Mouse (Mus musculus) heart, postnatal 0 days (tissue): ENCODE results near the gene Brd7. TPM values are rescaled to one million over a fixed set of nuclear protein-coding genes. Genes with fewer than 3 reads are reported as not detected.

ENCODE experiments used
- ATAC-seq: fragments of 200-750 bp; cut with Nextera tagmentation; 2 replicates; pipeline ENCODE4 v1.8.0; 2017; ENCODE audit warnings: low read depth, moderate number of reproducible peaks, moderate library complexity; ENCODE audit not compliant: insufficient read depth
- DNase-seq: peaks from one replicate; pipeline ENCODE4 v3.0.0-alpha.2; 2016; ENCODE audit warnings: low spot score
- H3K27ac ChIP-seq: fragments of 300-500 bp; sonication (generic); 2 replicates; pipeline ENCODE4 v1.5.1; 2014; ENCODE audit warnings: low read depth, mild to moderate bottlenecking
- H3K27me3 ChIP-seq: fragments of 300-500 bp; sonication (generic); 2 replicates; pipeline ENCODE4 v1.6.1; 2014; ENCODE audit warnings: low read length, mixed read lengths; ENCODE audit not compliant: control insufficient read depth, insufficient read depth
- H3K36me3 ChIP-seq: fragments of 300-500 bp; sonication (generic); replicated peaks from 2 replicates; pipeline ENCODE4 v1.6.1; 2014; ENCODE audit warnings: low read length, mixed read lengths; ENCODE audit not compliant: control insufficient read depth, insufficient read depth
- H3K4me1 ChIP-seq: fragments of 300-500 bp; sonication (generic); 2 replicates; pipeline ENCODE4 v1.6.1; 2014; ENCODE audit warnings: antibody characterized with exemption; ENCODE audit not compliant: control insufficient read depth, insufficient read depth
- H3K4me2 ChIP-seq: fragments of 300-500 bp; sonication (generic); 2 replicates; pipeline ENCODE4 v1.6.1; 2014; ENCODE audit warnings: low read depth, mild to moderate bottlenecking, low read length, moderate library complexity
- H3K4me3 ChIP-seq: fragments of 300-500 bp; sonication (generic); 2 replicates; pipeline ENCODE4 v1.5.1; 2014; ENCODE audit warnings: low read depth, low read length
- H3K9ac ChIP-seq: fragments of 300-500 bp; sonication (generic); replicated peaks from 2 replicates; pipeline ENCODE4 v1.6.1; 2014; ENCODE audit warnings: low read depth, low read length, mixed read lengths
- H3K9me3 ChIP-seq: fragments of 300-500 bp; sonication (generic); replicated peaks from 2 replicates; pipeline ENCODE4 v1.6.1; 2016; ENCODE audit warnings: low read length; ENCODE audit not compliant: control insufficient read depth
- CTCF ChIP-seq: IDR thresholded peaks from 2 replicates; pipeline ENCODE4 v1.5.1; 2016; ENCODE audit warnings: antibody characterized with exemption, control low read depth, low read depth
- EP300 ChIP-seq: IDR thresholded peaks from 2 replicates; pipeline ENCODE4 v1.6.1; 2016; ENCODE audit warnings: antibody characterized with exemption, low read depth
- WGBS: fragments of 180-500 bp; shearing (Covaris S2); extraction: QIAGEN DNeasy Blood & Tissue Kit; methylation state at CpG from one replicate; pipeline ENCODE4 v1.1.7; 2014; 5-methylcytosine and 5-hydroxymethylcytosine counted together
- polyA plus RNA-seq: library from polyadenylated mRNA; unstranded; fragments of >200 nt; fragmentation: Nextera tagmentation; extraction: Ambion mirVana; gene quantifications from 2 replicates; pipeline ENCODE4 v1.2.1, GENCODE M21; 2015
- total RNA-seq: library from RNA; depleted of rRNA; stranded (reverse); fragments of >200 nt; gene quantifications from 2 replicates; pipeline ENCODE4 v1.2.3, GENCODE M21; 2014; ENCODE audit warnings: low replicate concordance

Gene Brd7
- total and polyA plus RNA-seq, 2 experiments from 2014 or later: 23.8 to 70.2 TPM

GRCm38 (mm10) chr8:88357226-88357933, 4.6 kb downstream of the Brd7 start:
- DNase-seq: no peak
- Histone ChIP-seq H3K4me3 (no peak overlapping the region), H3K4me1 (peaks cover 11% of the 10 kb centered on the region; the same call in 1 of the 2 replicates), H3K36me3 (peaks cover 71% of the 10 kb centered on the region), H3K27me3 (no peaks in the 10 kb centered on the region), H3K27ac (no peak overlapping the region), H3K9me3 (no peaks in the 10 kb centered on the region), H3K4me2 (no peak overlapping the region), H3K9ac (no peak overlapping the region)
- WGBS: 59% methylated on average over 5 of the region's 5 CpGs
- no peak for ATAC-seq
- TF ChIP-seq CTCF (no peak), EP300 (no peak)

DNA sequence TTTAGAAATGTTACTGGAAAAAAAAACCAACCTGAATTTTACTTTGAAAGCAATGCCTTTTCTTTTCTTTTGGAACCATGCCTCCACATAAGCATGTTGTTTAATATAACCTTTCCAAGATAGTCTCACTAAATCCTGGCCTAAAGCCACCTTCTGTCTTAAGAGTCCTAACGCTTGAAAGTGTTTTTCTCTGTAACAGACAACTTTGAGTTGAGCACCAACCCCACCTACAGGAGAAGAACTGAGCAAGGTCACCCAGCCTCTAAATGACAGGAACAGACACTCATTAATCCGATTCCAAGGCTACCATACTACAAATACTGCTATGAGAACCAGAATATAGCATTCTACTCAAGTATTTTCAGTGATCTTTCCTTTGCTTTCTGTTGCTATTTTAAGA, 12.9 kb downstream of the Brd7 start:
- H3K4me3 ChIP-seq: no peak overlapping the region
- H3K9ac ChIP-seq: no peak overlapping the region
- H3K27me3 ChIP-seq: no peaks in the 10 kb centered on the region
- peak; percentile 36; the same call in 1 of the 2 replicates for ATAC-seq
- no peak overlapping the region for H3K4me2 ChIP-seq
- H3K36me3 ChIP-seq: peaks cover 84% of the 10 kb centered on the region
- no peaks in the 10 kb centered on the region for H3K4me1 ChIP-seq
- TF ChIP-seq EP300 (no peak), CTCF (peak; percentile 38)
- H3K9me3 ChIP-seq: no peaks in the 10 kb centered on the region
- 22% methylated on average over 2 of the region's 2 CpGs for WGBS
- peak overlapping the region; percentile 76 for H3K27ac ChIP-seq
- DNase-seq: peak; percentile 61

DNA sequence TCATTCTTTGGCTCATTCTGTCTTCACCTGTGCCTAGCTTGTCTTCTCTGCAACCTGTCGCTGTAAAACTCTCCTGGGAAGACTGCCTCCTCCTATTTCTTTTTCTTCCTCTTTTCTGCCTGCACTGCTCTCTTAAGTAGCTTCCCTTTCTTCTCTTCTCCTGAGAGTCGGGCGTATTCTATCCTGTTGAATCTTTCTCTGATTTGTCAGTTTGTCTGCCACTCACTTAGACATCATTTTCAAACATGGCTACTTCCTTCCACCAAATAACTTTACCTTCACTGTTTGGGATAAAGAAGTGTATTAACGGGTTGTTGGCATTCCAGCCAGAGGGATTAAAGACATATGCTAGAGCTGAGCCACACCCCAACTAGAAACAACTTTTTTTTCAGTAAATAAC, 20.0 kb downstream of the Brd7 start:
- TF ChIP-seq CTCF: no peak
- Histone ChIP-seq H3K27ac (peak overlapping the region; percentile 92), H3K4me1 (peaks cover 34% of the 10 kb centered on the region), H3K9ac (no peak overlapping the region), H3K27me3 (no peaks in the 10 kb centered on the region), H3K4me2 (no peak overlapping the region), H3K36me3 (peaks cover 83% of the 10 kb centered on the region), H3K4me3 (no peak overlapping the region), H3K9me3 (no peaks in the 10 kb centered on the region)
- DNase-seq (no peak), ATAC-seq (no peak)
- WGBS: 81% methylated on average over 4 of the region's 4 CpGs

DNA sequence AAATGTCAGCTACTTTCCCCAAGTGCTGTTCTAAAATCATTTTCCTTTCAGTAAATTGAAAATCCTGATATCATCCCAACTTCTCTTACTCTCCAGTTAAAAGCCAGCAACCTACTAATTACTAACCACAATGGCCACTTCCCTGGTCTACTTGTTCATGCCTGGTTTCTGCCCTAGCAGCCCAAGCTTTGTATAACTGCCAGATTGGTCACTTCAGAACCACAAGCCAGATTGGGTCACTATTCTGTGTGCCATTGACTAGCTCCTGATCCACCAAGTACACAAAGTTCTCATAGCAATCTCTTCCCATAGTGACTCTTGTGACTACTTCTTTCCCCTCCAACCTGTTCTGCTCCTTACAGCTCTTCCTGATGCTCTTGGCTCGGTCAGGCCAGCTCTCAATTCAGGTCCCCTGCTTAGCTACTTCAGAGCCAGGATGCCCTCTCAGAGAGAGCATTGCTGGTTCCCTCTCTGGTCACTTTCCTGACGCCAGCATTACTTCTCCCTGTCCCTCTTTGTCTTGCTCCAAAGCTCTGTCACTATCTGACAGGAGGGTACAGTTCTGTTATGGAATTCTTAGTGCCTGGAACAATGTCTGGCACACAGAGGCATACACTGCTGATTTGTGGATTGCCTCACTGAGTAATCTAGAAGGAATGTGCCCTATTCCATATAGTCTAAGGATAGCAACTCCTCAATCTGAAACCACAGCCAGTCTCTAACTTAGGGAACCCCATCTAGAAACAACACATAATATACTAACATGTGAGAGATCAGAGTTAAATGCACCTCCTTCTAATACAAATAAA, 21.9 kb downstream of the Brd7 start:
- no peaks in the 10 kb centered on the region for H3K9me3 ChIP-seq
- peak overlapping the region; percentile 92 for H3K27ac ChIP-seq
- peaks cover 82% of the 10 kb centered on the region for H3K36me3 ChIP-seq
- 24% methylated on average over 2 of the region's 2 CpGs for WGBS
- H3K4me3 ChIP-seq: no peak overlapping the region
- peak overlapping the region; percentile 10; the same call in 1 of the 2 replicates for H3K4me2 ChIP-seq
- peaks cover 34% of the 10 kb centered on the region for H3K4me1 ChIP-seq
- no peaks in the 10 kb centered on the region for H3K27me3 ChIP-seq
- ATAC-seq: peak; percentile 89
- no peak overlapping the region; the same call in 1 of the 2 replicates for H3K9ac ChIP-seq
- DNase-seq: peak; percentile 76
- TF ChIP-seq EP300 (0 out of 2 replicates have a peak, but pooled peaks have one; percentile 30), CTCF (no peak)

GRCm38 (mm10) chr8:88339221-88339620, 22.8 kb downstream of the Brd7 start:
- Histone ChIP-seq H3K27ac (peak overlapping the region; percentile 92), H3K27me3 (no peaks in the 10 kb centered on the region), H3K4me2 (no peak overlapping the region), H3K36me3 (peaks cover 80% of the 10 kb centered on the region), H3K4me3 (no peak overlapping the region), H3K9me3 (no peaks in the 10 kb centered on the region), H3K9ac (no peak overlapping the region), H3K4me1 (peaks cover 36% of the 10 kb centered on the region)
- no peak for TF ChIP-seq EP300
- TF ChIP-seq CTCF: no peak
- WGBS: 34% methylated on average over 3 of the region's 3 CpGs
- no peak for DNase-seq
- ATAC-seq: no peak
